Mouse (Mus musculus) MEL (cell line): ENCODE results near the gene Slc41a3.
A peak's percentile ranks its signal among the peaks of the same experiment; 100 is the strongest.
"Not testable (repeated sequence)": the region's sequence is repeated elsewhere in the genome, so short reads cannot be mapped to it uniquely, and the experiment has no call there.

Source experiments
- CHD1 ChIP-seq: IDR thresholded peaks from 2 replicates; pipeline ENCODE4 v1.6.1; 2012; ENCODE audit warnings: low read depth, mild to moderate bottlenecking, inconsistent platforms, low read length, improper control_type of control experiment
- CTCF ChIP-seq, 3 experiments: IDR thresholded peaks in 2 of 3; conservative IDR thresholded peaks in 1 of 3; 2 replicates each; pipeline ENCODE4 v1.5.1; 2011 to 2012; ENCODE audit warnings: low read length in 3 of 3, low read depth in 2 of 3, mild to moderate bottlenecking in 2 of 3, improper control_type of control experiment in 1 of 3, inconsistent platforms in 1 of 3, mixed read lengths in 1 of 3, moderate library complexity in 1 of 3; ENCODE audit not compliant: control insufficient read depth in 1 of 3, insufficient read depth in 1 of 3, poor library complexity in 1 of 3, severe bottlenecking in 1 of 3
- E2F4 ChIP-seq: IDR thresholded peaks from 2 replicates; pipeline ENCODE4 v1.6.1; 2011; ENCODE audit warnings: low read depth, low read length, improper control_type of control experiment, borderline replicate concordance
- EP300 ChIP-seq, 2 experiments: IDR thresholded peaks; 2 replicates each; pipeline ENCODE4 v1.6.1; 2011; ENCODE audit warnings: improper control_type of control experiment in 2 of 2, low read length in 2 of 2, low read depth in 1 of 2, mild to moderate bottlenecking in 1 of 2
- ETS1 ChIP-seq: IDR thresholded peaks from 2 replicates; pipeline ENCODE4 v1.6.1; 2012; ENCODE audit warnings: low read depth, mild to moderate bottlenecking, inconsistent platforms, low read length, improper control_type of control experiment, moderate library complexity
- GATA1 ChIP-seq: IDR thresholded peaks from 2 replicates; pipeline ENCODE4 v1.6.1; 2011; ENCODE audit warnings: low read depth, low read length, improper control_type of control experiment
- MXI1 ChIP-seq: IDR thresholded peaks from 2 replicates; pipeline ENCODE4 v1.6.1; 2011; ENCODE audit warnings: mild to moderate bottlenecking, low read depth, low read length, improper control_type of control experiment
- POLR2A ChIP-seq, 2 experiments: IDR thresholded peaks; 2 replicates each; pipeline ENCODE4 v1.6.1; 2011 to 2012; ENCODE audit warnings: low read length in 2 of 2, mild to moderate bottlenecking in 2 of 2, control low read depth in 1 of 2, improper control_type of control experiment in 1 of 2, low read depth in 1 of 2, moderate library complexity in 1 of 2; ENCODE audit not compliant: control insufficient read depth in 1 of 2, insufficient read depth in 1 of 2, poor library complexity in 1 of 2
- POLR2AphosphoS5 ChIP-seq: IDR thresholded peaks from 2 replicates; pipeline ENCODE4 v1.6.1; 2012; ENCODE audit warnings: low read depth, borderline replicate concordance, mild to moderate bottlenecking, inconsistent platforms, low read length, moderate library complexity, mixed read lengths
- ZKSCAN1 ChIP-seq: IDR thresholded peaks from 2 replicates; pipeline ENCODE4 v1.6.1; 2012; ENCODE audit warnings: low read depth, mild to moderate bottlenecking, inconsistent platforms, low read length, improper control_type of control experiment, moderate library complexity
- ZNF384 ChIP-seq: IDR thresholded peaks from 2 replicates; pipeline ENCODE4 v1.6.1; 2012; ENCODE audit warnings: low read depth, mild to moderate bottlenecking, inconsistent platforms, low read length, improper control_type of control experiment

DNA sequence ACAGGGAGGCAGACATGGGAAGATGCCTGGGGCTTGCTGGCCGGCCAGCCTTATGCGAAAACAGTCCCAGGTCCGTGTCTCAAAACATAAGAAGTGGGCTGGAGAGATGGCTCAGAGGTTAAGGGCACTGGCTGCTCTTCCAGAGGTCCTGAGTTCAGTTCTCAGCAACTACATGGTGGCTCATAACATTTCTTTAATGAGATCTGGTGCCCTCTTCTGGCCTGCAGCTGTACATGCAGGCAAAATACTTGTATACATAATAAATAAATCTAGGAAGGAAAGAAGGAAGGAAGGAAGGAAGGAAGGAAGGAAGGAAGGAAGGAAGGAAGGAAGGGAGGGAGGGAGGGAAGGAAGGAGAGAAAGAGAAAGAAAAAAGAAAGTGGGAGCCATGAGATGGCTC lies 28.0 kb downstream of the Slc41a3 start:
- TF ChIP-seq EP300 (IDR thresholded peaks at IDR 0.05; ENCODE audit: low read depth in 1 of 2, low read length in 2 of 2); E2F4; POLR2A (IDR thresholded peaks at IDR 0.05; ENCODE audit: control insufficient read depth in 1 of 2, insufficient read depth in 1 of 2, low read depth in 1 of 2, low read length in 2 of 2, poor library complexity in 1 of 2); GATA1; MXI1; ZKSCAN1; ZNF384; ETS1; CHD1; POLR2AphosphoS5: not testable (repeated sequence)
- peak; percentile 9 to 54 (median 25); a peak in 3 of 6 replicates for TF ChIP-seq CTCF (IDR thresholded peaks at IDR 0.05 in 2 of 3, conservative IDR thresholded peaks at IDR 0.05 in 1 of 3; ENCODE audit: control insufficient read depth in 1 of 3, insufficient read depth in 1 of 3, low read depth in 2 of 3, low read length in 3 of 3, poor library complexity in 1 of 3, severe bottlenecking in 1 of 3)
